Mouse (Mus musculus) urinary bladder, adult 2 months (tissue): ENCODE results near the gene Zbtb9. TPM values are rescaled to one million over a fixed set of nuclear protein-coding genes. Genes with fewer than 3 reads are reported as not detected.
"Not testable (repeated sequence)": the region's sequence is repeated elsewhere in the genome, so short reads cannot be mapped to it uniquely, and the experiment has no call there.

Source experiments
- DNase-seq: peaks from one replicate; pipeline ENCODE4 v3.0.0; 2022; ENCODE audit warnings: low spot score
- polyA plus RNA-seq: library from polyadenylated mRNA; depleted of rRNA; stranded (reverse); fragments of >200 nt; gene quantifications from 2 replicates; pipeline ENCODE4 v1.2.3, GENCODE M21; 2012

Gene Zbtb9
- polyA plus RNA-seq, 1 experiment, result 8.4 TPM

GRCm38 (mm10) chr17:26971247-26971905, 1.6 kb upstream of the Zbtb9 start:
- DNase-seq, result no peak

- DNase-seq, result no peak
Measured at GRCm38 (mm10) chr17:26972107-26972506, 860 bp upstream of the Zbtb9 start.

GRCm38 (mm10) chr17:26974547-26974946, 1.6 kb downstream of the Zbtb9 start:
- DNase-seq, result no peak

- no peak for DNase-seq
Measured at GRCm38 (mm10) chr17:26975415-26975814, 2.4 kb downstream of the Zbtb9 start.

GRCm38 (mm10) chr17:26977354-26977753, 4.4 kb downstream of the Zbtb9 start:
- DNase-seq, result not testable (repeated sequence)

GRCm38 (mm10) chr17:26979426-26979825, 6.5 kb downstream of the Zbtb9 start:
- DNase-seq, result no peak

- no peak for DNase-seq
Measured at GRCm38 (mm10) chr17:26981050-26981449, 8.1 kb downstream of the Zbtb9 start.

- DNase-seq, result no peak
Measured at GRCm38 (mm10) chr17:26983382-26983781, 10.4 kb downstream of the Zbtb9 start.

GRCm38 (mm10) chr17:26985503-26986179, 12.7 kb downstream of the Zbtb9 start:
- no peak for DNase-seq

- no peak for DNase-seq
Measured at GRCm38 (mm10) chr17:26990521-26990920, 17.6 kb downstream of the Zbtb9 start.

- no peak for DNase-seq
Measured at GRCm38 (mm10) chr17:26994410-26994809, 21.4 kb downstream of the Zbtb9 start.

- no peak for DNase-seq
Measured at GRCm38 (mm10) chr17:26995006-26995405, 22.0 kb downstream of the Zbtb9 start.

GRCm38 (mm10) chr17:26995562-26995961, 22.6 kb downstream of the Zbtb9 start:
- no peak for DNase-seq

- no peak for DNase-seq
Measured at GRCm38 (mm10) chr17:26997661-26998060, 24.7 kb downstream of the Zbtb9 start.

GRCm38 (mm10) chr17:26998283-26998682, 25.3 kb downstream of the Zbtb9 start:
- no peak for DNase-seq

- DNase-seq, result no peak
Measured at GRCm38 (mm10) chr17:26999996-27000395, 27.0 kb downstream of the Zbtb9 start.

- DNase-seq, result no peak
Measured at GRCm38 (mm10) chr17:27001151-27001550, 28.2 kb downstream of the Zbtb9 start.

GRCm38 (mm10) chr17:27001889-27002288, 28.9 kb downstream of the Zbtb9 start:
- no peak for DNase-seq

GRCm38 (mm10) chr17:27004431-27004830, 31.5 kb downstream of the Zbtb9 start:
- DNase-seq, result no peak

GRCm38 (mm10) chr17:27004903-27005485, 32.0 kb downstream of the Zbtb9 start:
- DNase-seq, result no peak

GRCm38 (mm10) chr17:27005644-27006043, 32.7 kb downstream of the Zbtb9 start:
- no peak for DNase-seq

- DNase-seq, result no peak
Measured at GRCm38 (mm10) chr17:27008277-27008676, 35.3 kb downstream of the Zbtb9 start.

- no peak for DNase-seq
Measured at GRCm38 (mm10) chr17:27011167-27011566, 38.2 kb downstream of the Zbtb9 start.
